Mouse (Mus musculus): ENCODE results near the gene Veph1.

Gene Veph1

DNA sequence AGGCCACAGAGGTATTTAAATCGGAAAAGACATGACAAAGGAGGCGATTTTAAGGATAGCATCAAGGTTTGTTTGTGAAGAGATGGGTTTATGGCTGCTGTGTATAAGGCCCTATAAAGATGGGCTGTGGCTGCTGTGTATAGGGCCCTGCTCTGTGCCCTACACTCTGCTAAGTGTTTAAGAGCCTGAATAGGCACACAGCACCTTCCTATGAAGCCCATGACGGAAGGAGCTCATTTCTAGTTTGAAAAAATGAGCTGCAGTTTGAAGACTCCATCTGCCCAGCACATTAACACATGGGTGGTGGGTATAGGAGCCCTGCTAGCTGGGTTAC, 194.1 kb downstream of the Veph1 start:
- no peak for DNase-seq (ENCODE audit: extremely low read depth, low read depth)

GRCm38 (mm10) chr3:66101809-66102598, 194.6 kb downstream of the Veph1 start:
- DNase-seq (ENCODE audit: extremely low read depth, low read depth): no peak

DNA sequence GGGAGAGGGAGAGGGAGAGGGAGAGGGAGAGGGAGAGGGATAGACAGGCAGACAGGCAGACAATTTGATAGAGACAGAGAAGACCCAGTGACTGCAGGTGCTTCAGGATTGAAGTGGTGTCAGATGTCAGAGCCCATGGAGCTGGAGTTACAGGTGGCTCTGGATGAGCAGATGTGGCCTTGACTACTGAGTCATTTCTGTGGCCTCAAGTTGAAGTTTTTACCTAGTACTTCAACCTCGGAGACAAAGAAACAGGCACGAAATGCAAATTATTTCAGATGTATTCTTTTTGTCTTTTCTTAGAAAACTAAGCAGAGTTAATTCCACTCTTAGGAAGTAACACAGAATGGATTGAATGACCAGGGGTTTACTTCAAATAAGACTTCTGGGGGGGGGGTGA, 195.6 kb downstream of the Veph1 start:
- no peak for DNase-seq (ENCODE audit: extremely low read depth, low read depth)

DNA sequence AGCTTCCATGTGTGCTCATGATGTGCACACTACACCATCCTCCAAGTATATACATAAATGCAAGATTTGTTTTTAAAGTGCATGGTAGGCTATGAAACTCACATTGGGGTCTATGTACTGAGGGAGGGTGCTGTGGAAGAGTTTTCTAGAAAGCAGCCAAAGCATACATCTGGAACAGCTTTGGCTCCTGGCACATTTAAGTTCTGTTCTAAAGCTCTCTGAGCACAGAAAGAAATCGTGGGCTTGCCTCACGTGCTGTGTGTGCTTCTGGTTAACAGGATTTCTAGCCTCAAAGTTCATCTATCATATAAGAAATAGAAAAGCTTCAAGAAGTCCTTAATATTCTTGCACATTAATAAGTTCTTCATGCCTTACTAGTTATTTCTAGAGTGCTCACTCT, 204.9 kb downstream of the Veph1 start:
- DNase-seq (ENCODE audit: extremely low read depth, low read depth): no peak

GRCm38 (mm10) chr3:66087608-66088007, 209.0 kb downstream of the Veph1 start:
- no peak for DNase-seq (ENCODE audit: extremely low read depth, low read depth)

- DNase-seq (ENCODE audit: extremely low read depth, low read depth): no peak
These were observed 212.8 kb downstream of the Veph1 start for GRCm38 (mm10) chr3:66083856-66084255.

DNA sequence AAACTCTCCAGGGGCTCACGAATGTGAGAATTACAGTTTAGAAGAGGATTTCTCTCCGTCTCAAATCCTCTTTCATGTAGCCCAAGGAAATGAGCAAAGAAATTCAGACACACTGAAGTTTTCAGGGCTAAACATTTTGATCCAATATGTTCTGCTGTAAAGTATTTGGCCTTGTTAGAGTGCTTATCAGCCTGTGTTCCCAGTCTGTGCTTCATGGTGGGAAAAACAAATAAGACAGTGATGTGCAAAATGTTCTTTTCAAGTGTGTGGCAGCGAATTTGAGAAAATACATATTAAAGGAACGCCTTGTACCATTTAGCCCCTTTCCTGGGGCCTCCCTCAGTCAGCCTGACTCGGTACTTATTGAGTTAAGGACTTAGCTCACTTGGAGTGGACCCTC, 213.2 kb downstream of the Veph1 start:
- DNase-seq (ENCODE audit: extremely low read depth, low read depth): no peak

DNA sequence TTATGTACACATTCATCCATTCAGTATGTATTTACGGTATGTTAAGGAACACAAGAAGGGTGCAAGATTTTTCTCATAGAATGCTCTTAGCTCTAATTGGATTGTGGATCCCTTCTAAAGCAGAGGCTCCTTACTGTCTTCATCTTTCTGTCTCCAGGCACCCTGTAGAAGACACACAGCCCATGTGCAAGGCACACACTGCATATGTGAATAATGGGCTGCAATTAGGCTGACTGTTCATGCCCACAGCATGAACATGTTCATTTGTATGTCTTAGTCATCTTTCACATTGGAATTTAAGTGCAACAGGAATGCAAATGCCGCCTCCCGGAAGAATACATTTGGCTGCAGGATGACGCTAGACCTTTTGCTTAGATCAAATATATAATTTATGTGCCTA, 213.7 kb downstream of the Veph1 start:
- DNase-seq (ENCODE audit: extremely low read depth, low read depth): no peak

DNA sequence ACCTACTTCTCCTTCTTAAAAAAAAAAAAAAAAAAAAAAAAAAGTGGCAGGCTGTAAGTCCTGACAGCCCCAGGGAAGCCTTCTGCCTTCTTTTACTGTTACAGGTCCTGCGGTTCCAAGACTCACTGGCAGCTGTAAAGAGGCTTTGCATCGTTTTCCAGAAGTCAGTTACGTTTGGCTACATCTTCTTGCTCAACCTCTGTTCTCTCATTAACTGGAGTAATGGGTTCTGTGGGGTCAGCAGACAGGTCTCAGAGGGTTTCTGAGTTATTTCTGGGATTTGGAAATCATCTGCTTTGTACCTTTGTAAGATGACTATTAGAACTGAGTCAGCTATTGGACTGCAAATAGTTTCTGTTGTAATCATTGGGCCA, 215.3 kb downstream of the Veph1 start:
- DNase-seq (ENCODE audit: extremely low read depth, low read depth): no peak

DNA sequence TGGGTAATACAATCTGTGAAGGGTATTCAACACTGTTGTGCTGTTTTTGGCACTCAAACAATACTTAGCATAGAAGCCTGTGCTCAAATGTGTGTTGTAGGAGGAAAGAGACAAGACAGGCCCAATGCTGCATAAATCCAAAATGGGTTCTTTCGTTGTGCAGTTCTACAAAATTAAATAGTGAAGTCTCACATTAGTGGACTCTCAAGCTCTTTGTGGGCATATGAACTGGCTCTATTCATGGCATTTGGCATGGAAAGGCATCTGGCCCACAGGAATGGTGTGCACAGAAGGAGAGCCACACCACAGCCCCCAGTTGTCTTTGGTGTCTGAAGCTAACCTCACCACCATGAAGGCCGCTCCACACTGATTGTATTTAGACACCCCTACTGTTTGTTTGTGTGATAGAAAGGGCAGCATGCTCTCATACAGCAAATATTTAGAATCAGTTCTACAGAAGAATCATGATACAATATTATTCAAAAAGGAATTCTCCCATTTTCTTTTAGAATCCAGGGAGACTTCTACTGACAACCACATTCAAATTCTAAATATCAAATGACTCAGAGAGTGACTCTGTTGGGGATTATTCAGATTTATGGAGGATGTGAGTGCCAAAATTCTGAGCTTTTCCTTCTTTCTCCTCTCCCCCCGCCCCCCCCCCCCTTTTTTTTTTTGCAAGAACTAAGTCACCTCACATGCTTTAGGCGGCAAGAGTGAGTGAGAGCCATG, 215.8 kb downstream of the Veph1 start:
- no peak for DNase-seq (ENCODE audit: extremely low read depth, low read depth)

- DNase-seq (ENCODE audit: extremely low read depth, low read depth): no peak
These were observed 216.8 kb downstream of the Veph1 start for GRCm38 (mm10) chr3:66079886-66080285.

GRCm38 (mm10) chr3:66078898-66079537, 217.6 kb downstream of the Veph1 start:
- no peak for DNase-seq (ENCODE audit: extremely low read depth, low read depth)

GRCm38 (mm10) chr3:66078026-66078721, 218.5 kb downstream of the Veph1 start:
- no peak for DNase-seq (ENCODE audit: extremely low read depth, low read depth)

DNA sequence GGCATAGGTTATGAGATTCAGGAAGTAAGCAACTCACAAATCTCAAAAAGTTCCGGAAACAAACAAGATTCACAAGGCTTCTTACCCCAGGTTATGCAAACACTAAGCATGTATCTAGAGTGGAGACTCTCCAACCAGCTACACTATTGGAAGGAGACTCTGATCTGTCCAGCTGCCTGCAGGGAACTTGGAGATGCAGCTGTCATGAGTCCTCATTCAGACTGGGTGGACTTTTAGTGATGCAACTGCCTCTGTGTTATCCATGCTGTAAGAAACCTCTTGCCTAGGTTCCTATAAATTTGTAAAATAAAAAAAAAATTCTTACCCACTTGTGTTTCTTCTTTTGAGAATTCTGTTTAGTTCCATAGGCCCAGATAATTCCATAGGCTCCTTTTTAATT, 226.4 kb downstream of the Veph1 start:
- no peak for DNase-seq (ENCODE audit: extremely low read depth, low read depth)

- DNase-seq (ENCODE audit: extremely low read depth, low read depth): peak; percentile 13
These were observed 232.8 kb downstream of the Veph1 start for GRCm38 (mm10) chr3:66063881-66064280.

- DNase-seq (ENCODE audit: extremely low read depth, low read depth): peak; percentile 86
These were observed 239.7 kb downstream of the Veph1 start for GRCm38 (mm10) chr3:66056912-66057311.

DNA sequence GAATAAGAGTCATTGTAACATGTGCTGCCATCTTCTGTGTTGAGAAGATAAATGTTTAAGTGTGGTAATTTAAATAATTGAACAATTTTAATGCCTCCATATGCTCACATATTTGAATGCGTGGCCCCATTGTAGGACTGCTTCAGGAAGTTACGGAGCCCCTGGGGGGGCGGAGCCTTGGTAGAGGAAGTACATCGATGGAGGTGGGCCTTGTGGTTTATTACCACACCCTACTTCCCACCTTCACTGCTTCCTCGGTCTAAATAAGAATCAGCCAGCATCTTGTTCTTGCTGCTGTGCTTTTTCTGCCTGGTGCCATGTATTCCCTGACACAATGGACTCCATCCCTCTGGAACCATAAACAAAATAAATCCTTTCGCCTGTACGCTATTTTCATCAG, 241.0 kb downstream of the Veph1 start:
- peak; percentile 19 for DNase-seq (ENCODE audit: extremely low read depth, low read depth)

DNA sequence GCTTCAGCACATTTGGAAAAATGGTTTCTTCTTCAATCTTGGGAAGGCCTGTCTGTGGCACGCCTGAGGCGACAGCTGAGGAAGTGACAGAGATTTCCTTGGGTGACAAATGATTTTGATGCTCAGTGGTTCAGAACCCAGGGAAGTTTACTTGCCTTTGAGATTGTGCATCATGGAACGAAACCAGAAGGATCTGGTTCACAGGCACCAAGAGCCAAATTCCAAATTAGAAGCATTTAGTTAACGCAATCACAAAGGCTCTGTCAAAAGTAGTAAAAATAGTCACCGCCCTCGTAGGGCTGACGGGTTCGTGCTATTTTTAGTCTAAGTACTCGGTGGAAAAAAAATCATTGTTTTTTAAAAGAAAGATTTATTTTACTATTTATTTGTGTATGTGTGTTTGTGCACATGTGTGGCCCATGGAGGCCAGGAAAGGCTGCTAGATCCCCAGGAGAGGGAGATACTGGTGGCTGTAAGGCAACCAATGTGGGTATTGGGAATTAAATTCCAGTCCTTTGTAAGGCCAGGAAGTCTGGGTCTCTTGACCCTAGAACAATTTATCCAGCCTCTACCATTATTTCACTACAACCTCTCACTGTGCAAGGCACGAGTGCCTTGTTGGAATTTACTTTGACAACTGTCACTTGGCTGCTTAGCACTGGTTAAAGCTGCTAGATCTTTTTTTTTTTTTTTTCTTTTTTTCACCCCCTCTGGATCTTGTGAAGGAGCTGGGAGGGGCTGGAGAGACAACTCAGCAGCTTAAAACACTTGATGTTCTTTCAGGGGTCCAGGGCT, 246.3 kb downstream of the Veph1 start:
- DNase-seq (ENCODE audit: extremely low read depth, low read depth): no peak

DNA sequence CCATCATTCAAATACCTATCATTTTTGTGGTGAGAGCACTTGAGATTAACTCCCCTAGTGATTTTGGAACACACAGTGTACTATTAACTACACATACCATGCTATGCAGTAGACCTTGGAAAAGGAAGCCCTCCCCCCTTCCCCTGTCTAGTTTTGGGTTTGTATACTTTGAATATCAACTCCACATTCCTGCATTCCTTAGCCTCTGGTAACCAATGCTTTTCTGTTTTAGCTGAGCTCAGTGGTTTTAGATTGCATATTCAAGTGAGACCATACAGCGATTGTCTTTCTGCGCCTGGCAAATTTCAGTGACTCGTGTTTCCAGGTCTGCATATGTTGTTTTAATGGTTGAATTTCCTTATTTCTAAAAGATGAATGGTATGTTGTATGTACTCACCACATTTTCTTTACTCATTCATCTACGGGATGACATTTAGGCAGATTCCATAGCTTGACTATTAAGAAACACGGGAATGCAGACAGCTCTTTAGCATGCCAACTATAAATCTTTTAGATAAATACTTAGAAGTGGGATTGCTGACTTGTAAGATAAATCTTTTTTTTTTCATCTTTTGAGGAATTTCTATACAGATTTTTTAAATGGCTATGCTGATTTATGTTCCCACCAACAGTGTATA, 255.7 kb downstream of the Veph1 start:
- no peak for DNase-seq (ENCODE audit: extremely low read depth, low read depth)

DNA sequence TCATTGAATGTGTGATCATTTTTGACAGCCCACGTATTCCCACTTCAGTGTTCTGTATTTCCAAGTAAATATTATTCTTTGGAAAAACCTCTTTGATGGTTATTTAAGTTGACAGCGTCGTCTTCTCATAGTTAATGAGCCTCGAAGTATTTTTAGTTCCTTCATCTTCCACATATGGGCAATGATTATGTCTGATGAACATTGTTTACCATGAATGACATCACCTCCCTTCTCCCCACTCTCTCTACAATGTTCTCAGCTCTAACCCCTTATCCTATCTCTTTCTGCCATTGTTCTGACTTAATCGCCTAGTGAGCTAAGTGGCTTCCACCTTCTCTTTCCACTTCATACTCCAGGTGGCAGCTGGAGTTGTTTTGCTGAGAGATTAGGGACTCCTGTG, 261.4 kb downstream of the Veph1 start:
- DNase-seq (ENCODE audit: extremely low read depth, low read depth): no peak

- no peak for DNase-seq (ENCODE audit: extremely low read depth, low read depth)
These were observed 263.3 kb downstream of the Veph1 start for GRCm38 (mm10) chr3:66033346-66033745.
